Mouse (Mus musculus) layer of hippocampus, adult 18-20 months (tissue): ENCODE results near the gene Ankrd16. TPM values are rescaled to one million over a fixed set of nuclear protein-coding genes. Genes with fewer than 3 reads are reported as not detected.

ENCODE experiments used
- total RNA-seq, 2 experiments: library from RNA; stranded (reverse); gene quantifications; 2 replicates each; pipeline ENCODE4 v1.2.3; 2021

Gene Ankrd16
- total RNA-seq, 2 experiments from 2014 or later = 45.5 to 50.0 TPM

Other genes starting within 250 kb of the Ankrd16 start
- 10 to 100 TPM; 40.0 to 41.4 TPM for gene Pfkfb3, start 223.8 kb upstream of the Ankrd16 start, total RNA-seq
- 10 to 100 TPM; 70.9 to 93.0 TPM for gene Rbm17, start 173.7 kb upstream of the Ankrd16 start, total RNA-seq
- gene Gm17490, start 151.6 kb upstream of the Ankrd16 start, total RNA-seq = not detected
- gene Il2ra, start 135.1 kb upstream of the Ankrd16 start, total RNA-seq = under 1 TPM; 0.07 to 0.08 TPM
- 1 to 10 TPM; 6.1 to 8.2 TPM for gene Il15ra, start 72.6 kb upstream of the Ankrd16 start, total RNA-seq
- gene Fbh1, start 294 bp upstream of the Ankrd16 start, total RNA-seq = 10 to 100 TPM; 78.6 to 83.4 TPM